Mouse (Mus musculus) layer of hippocampus, adult 2 months (tissue): ENCODE data around the gene Gsto2. TPM values are rescaled to one million over a fixed set of nuclear protein-coding genes. Genes with fewer than 3 reads are reported as not detected.

Experiments
- DNase-seq, 2 experiments: peaks; one replicate each; pipeline ENCODE4 v3.0.0; 2022; ENCODE audit warnings: low spot score in 2 of 2
- H3K27ac ChIP-seq: fragments of 200-600 bp; 2 replicates; pipeline ENCODE4 v1.8.1; 2022
- H3K4me3 ChIP-seq: fragments of 200-600 bp; 2 replicates; pipeline ENCODE4 v1.8.1; 2022; ENCODE audit warnings: mild to moderate bottlenecking
- CTCF ChIP-seq: fragments of 200-600 bp; conservative IDR thresholded peaks from 2 replicates; pipeline ENCODE4 v1.8.1; 2022; ENCODE audit warnings: antibody characterized with exemption, mild to moderate bottlenecking, moderate library complexity
- total RNA-seq, 2 experiments: library from RNA; stranded (reverse); gene quantifications; 2 replicates each; pipeline ENCODE4 v1.2.3; 2021

Gene Gsto2
- total RNA-seq, 2 experiments from 2014 or later, result 2.9 to 3.5 TPM

DNA sequence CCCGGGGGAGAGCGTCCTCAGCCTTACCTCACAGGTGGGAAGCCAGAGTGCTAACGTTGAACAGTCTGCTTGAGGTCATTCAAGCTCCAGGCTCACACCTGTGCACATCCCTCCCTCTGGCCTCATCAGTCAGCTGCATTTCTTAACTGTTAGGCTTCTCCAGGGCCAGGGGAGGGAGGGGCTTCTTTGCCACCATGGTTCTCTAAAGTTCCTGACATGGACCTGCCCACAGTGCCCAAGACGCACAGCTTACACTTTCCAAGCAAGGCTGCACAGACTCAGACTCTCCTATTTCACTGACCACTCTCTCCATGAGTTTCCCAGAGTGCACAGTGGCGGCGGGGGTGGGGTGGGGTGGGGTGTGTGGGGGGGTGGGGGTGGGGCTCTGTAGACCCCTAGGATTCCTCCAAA lies 43.6 kb downstream of the Gsto2 start:
- TF ChIP-seq CTCF, result no peak
- Histone ChIP-seq H3K27ac (no peak overlapping the region), H3K4me3 (no peak overlapping the region)
- no peak for DNase-seq

DNA sequence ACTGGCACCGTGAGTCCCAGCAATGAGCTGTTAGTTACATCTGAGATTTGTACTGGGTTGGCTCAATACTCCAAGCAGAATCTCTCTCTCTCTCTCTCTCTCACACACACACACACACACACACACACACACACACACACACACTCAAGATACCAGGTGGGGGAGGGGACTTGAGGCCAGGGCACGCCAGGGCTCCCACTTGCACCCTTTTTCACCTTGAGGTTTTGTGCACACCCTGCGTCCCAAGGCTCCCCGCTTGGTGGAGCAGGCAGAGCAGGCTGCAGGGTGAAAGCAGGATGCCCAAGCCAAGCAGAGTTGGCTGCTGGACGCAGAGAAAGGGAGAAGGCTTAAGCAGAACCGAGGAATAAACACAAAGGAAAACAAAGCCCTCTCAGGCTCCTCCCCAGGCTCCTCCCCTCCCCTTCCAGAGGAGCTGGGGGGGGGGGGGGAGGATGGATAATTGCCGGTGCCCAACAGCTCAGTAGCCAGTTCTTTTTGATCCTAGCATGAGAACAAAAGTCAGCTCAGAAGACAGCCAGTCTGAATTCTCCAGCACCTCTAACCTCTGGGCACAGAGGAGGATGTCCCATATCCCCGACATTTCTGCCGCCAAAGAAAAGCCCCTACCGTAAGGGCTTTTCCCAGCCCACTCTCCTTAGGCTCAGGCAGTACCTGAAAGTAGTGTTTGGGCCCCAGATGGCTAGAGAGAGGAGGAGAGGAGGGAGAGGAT lies 44.2 kb downstream of the Gsto2 start:
- DNase-seq, result no peak
- no peak for TF ChIP-seq CTCF
- no peak overlapping the region for H3K27ac ChIP-seq
- no peak overlapping the region for H3K4me3 ChIP-seq

DNA sequence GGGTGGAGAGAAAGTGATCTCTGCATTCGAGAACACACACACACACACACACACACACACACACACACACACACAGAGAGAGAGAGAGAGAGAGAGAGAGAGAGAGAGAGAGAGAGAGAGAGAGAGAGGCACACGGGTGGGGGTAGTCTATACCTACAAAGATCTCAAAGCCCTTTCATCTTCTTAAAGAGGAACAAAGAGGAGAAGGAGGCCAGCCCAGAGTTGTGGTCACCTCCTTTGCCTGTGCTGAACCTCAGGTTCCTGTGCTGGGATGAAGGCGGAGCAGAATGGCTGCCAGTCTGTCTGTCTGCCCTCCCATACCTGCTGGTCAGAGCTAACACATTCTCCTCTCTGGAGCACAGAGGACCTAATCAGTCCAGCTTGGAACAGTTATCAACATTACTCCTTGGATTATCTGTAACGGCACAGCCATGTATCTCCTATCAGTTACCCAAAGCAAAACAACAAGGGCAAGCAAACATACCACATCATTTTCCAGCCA lies 44.8 kb downstream of the Gsto2 start:
- DNase-seq, result no peak
- no peak for TF ChIP-seq CTCF
- no peak overlapping the region for H3K27ac ChIP-seq
- no peak overlapping the region for H3K4me3 ChIP-seq

DNA sequence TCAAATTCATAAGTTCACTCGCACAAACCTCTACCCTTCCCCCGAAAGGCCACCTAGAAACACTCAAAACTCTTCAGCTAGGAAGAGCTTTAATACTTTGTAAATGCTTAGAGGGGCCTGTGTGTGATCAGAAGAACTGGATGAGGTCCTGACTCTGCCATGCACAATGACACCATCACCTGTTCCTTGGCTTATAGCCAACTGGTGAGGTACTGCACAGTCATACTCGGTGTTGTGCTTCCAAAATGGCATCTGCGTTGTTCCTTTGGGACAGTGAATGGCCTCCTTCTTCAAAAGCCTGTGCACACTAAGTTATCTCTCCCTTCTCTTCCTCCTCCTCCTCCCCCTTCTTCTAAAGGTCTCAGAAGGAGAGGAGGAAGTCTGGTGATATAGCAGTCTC lies 45.4 kb downstream of the Gsto2 start:
- no peak overlapping the region for H3K27ac ChIP-seq
- no peak for DNase-seq
- TF ChIP-seq CTCF, result no peak

DNA sequence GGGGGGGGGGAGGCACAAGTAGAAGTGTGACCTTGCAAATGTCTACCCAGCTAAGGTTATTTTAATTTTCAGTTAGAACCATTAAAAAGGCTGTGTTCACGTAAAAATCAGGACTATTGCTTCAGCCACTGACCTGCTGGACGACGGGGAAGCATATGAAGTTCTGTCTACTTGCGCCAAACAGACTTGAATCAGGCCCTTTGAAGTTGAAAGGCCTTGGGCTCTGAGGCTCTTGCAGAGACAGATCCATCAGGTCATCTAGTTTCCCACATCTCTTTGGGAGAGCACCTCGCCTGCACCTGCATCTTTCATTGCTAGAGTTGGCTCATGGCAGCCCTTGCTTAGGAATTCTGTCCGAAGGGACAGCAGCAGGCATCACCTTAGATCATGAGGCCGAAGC lies 48.0 kb downstream of the Gsto2 start:
- no peak for TF ChIP-seq CTCF
- Histone ChIP-seq H3K27ac (no peak overlapping the region), H3K4me3 (no peak overlapping the region)
- no peak for DNase-seq

More for the DNA sequence above, 45.4 kb downstream of the Gsto2 start:
- H3K4me3 ChIP-seq, result no peak overlapping the region

DNA sequence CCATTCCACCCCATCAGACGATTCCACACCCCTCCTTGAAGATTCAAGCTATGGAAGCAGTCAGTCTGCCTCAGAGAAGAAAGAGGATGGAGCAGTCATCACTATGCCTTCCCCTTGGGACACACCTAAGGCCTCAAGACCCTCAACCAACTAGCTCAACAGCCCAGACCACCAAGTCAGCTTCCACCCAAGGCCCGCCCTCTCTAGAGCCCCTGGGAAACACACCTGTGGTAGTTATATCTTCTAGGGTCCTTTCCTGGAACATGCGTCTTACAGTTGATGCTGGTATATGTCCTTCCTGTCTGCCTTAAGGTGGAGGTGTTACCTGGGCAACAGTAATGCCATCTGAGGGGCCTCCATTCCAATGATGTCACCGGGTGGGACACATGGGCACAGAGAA lies 48.9 kb downstream of the Gsto2 start:
- DNase-seq, result no peak
- no peak overlapping the region for H3K4me3 ChIP-seq
- no peak overlapping the region for H3K27ac ChIP-seq
- TF ChIP-seq CTCF, result no peak

DNA sequence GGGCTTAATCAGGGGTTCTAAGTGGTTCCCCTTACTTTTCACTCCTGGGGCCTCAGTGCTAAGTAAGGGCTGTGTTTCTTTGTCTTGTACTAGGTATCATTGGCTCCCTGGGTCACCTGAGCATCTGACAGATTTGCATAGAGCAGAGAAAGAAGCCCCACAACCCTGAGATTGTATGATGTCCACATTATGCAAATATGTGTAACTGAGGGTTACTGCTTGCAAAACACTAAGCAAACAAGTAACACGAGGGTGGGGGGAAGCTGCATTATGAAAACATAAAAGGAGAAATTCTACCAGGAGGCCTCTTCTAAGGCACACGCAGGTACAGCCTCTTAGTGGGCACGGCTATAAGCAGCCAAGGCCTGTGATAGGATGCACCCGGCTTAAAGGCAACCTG lies 49.9 kb downstream of the Gsto2 start:
- no peak for TF ChIP-seq CTCF
- no peak overlapping the region for H3K4me3 ChIP-seq
- DNase-seq, result no peak
- H3K27ac ChIP-seq, result no peak overlapping the region

DNA sequence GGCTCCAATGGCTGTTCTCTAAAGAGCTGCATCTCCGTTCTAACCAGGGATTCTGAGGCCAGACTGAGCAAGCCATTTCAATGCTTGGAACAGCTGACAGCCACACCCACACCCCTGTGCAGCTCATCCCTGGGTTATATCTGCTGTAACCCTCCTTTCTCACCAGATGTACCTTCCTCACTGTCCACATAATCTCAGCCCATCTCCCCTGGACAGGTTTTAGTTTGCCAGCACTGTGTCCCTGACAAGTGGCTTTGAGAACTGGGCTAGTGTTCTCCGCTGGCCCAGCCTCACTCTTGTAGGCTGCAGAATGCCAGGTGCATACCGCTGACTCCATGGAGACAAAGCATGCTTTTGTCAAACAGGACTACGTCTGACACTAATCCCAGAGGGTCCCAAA lies 52.1 kb downstream of the Gsto2 start:
- Histone ChIP-seq H3K4me3 (no peak overlapping the region; the same call in 1 of the 2 replicates), H3K27ac (no peak overlapping the region)
- no peak for TF ChIP-seq CTCF
- no peak for DNase-seq

DNA sequence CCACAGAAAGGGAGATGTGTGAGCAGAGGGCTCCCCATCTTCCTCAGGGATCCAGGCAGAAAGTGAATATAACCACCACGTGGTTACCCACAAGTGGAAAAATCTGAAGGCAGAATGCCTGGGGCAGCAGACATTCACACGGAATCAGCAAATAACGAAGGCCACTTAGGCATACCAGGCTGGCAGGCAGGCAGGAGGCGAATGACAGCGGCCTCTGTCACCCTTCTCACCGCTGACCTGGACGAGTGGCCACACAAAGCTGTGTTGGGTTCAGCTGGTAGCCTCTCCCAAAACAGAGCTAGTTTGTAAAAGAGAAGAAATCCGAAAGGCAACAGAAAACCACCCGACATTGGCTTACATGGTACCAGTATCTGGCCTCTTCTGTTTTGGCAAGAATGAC lies 52.7 kb downstream of the Gsto2 start:
- Histone ChIP-seq H3K27ac (no peak overlapping the region), H3K4me3 (peak overlapping the region; percentile 82; the same call in 1 of the 2 replicates)
- DNase-seq, result no peak
- no peak for TF ChIP-seq CTCF

DNA sequence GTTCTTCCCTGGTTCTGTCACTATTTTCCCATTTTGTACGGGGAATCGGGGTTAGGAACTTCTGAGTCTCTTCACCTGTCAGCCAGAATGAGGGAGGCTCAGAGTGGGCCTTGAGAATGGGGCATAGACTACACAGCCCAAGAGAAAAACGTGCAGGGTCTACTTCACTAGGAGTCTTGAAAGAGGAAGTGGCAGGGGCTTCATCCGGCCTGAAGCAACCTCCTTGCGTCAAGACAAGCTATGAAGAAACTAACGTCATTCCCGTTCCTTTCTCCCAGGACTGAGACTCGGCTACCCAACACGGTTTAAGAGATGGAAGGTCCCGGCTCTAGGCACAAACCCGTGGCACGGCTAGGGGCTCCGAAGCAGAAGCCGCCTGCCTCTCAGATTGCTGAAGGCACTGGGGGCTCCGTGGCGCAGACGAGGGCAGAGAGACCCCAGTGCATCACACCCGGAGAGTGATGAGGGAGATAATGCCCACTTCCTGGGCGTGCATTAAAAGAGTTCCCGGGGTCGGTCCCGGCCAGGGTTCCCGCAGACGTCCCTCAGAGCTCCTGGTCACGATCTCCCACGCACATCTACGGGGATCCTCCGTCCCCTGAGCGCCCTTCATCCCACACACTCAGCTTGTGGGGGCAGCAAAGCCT lies 53.2 kb downstream of the Gsto2 start:
- no peak for TF ChIP-seq CTCF
- no peak for DNase-seq
- Histone ChIP-seq H3K4me3 (peak overlapping the region; percentile 82), H3K27ac (peak overlapping the region; percentile 44; the same call in 1 of the 2 replicates)

DNA sequence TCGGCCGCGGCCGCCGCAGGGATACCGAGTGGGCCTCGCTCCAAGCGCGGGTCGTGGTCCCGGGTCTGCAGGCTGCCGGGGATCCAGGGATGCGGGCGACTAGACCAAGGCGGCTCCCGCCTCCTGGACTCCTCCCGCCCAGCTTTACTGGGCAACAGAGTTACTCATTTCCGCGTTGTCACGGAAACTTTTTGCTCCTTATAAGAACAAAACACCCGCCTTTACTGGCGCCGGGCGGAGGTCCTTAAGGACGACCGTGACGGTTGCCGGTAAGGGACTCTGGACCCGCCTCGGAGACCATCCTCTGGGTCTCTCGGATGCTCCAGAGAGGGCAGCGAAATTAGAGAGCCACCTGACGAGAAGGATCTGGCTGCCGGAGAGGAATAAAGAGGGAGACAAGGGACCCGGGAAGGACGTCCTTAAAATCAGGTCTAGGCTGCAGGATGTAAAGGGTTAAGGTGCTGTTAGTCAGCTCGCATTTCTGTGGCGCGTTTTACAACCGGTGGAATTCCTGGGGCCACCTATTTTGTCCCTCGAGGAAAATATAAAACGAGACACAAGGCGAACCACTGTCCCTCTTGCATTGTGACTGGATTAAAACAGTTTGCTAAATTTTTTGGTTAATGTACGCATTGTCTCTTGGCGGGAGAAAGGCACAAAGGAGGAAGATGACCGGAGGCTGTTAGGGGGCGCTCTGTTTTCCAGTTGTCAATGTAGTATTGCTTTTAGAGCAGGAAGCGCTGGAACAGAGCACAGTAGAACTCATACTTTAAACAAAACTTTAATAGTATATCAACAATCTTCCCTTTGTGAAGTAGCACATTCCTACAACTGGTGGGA lies 54.0 kb downstream of the Gsto2 start, which contains the start of the genes Cfap43 and Itprip:
TSS of gene Cfap43 (minus strand) at position 162 of the 840 bp plus-strand sequence.
TSS of gene Itprip (minus strand) at position 174 of the 840 bp plus-strand sequence.
- peak within 1 kb of the TSS; percentile 61 for H3K27ac ChIP-seq
- peak; percentile 55 to 66 for DNase-seq
- peak; percentile 69 for TF ChIP-seq CTCF
- H3K4me3 ChIP-seq, result peak within 1 kb of the TSS; percentile 82

DNA sequence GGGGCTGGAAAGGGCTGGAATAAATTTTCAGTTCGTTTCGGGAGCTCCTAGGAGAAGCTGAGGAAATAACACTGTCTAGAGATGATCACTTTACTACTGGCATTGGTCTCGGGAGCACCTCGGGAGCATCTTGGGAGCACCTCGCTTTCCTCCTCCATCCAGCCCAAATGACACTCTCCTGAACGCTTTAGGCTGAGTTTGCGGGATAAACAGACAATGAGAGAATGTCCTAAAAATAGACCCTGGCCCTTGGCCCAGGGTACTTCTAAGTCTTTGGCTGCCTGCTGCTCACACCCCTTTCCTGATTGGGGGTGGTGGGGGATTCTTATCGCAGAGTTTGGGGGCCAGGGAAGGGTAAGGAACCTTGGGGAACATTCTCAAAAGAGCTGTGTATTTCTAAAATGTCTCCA lies 54.6 kb downstream of the Gsto2 start:
- DNase-seq, result no peak
- H3K27ac ChIP-seq, result peak overlapping the region; percentile 61

DNA sequence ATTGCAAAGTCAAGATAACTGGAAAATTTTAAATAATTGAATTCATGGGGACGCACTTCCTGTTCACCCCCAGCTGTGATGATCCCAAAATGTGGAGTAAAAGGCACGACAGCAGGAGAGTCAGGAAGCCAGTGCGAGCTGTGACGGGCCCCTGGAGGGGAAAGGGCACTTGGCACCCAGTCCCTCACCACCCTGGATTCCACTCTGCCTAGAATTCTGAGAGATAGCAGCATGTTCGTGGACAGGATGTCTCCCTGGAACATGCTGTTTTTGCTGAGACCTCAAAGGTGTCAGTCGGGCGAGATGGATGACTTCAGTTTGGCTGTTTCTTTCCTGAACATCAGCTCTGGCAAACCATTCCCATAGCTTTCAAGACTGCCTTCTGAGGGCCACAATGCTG lies 60.5 kb downstream of the Gsto2 start:
- Histone ChIP-seq H3K4me3 (no peak overlapping the region), H3K27ac (no peak overlapping the region)
- no peak for TF ChIP-seq CTCF
- DNase-seq, result no peak

More for the DNA sequence above, 54.6 kb downstream of the Gsto2 start:
- peak overlapping the region; percentile 82 for H3K4me3 ChIP-seq
- TF ChIP-seq CTCF, result no peak
